Mouse (Mus musculus) MEL (cell line): ENCODE data around the gene Nlk. TPM values are rescaled to one million over a fixed set of nuclear protein-coding genes. Genes with fewer than 3 reads are reported as not detected.

ENCODE experiments used
- DNase-seq: peaks from one replicate; pipeline ENCODE4 v3.0.0; 2011; ENCODE audit warnings: low read depth, low spot score
- H3K27ac ChIP-seq: 2 replicates; pipeline ENCODE4 v1.5.1; 2012; ENCODE audit warnings: low read depth, mild to moderate bottlenecking, control low read depth, low read length, moderate library complexity; ENCODE audit not compliant: control insufficient read depth
- H3K27me3 ChIP-seq, 2 experiments: fragments of 150-350 bp in 1 of 2; sonication (generic) in 1 of 2; 2 replicates each; pipeline ENCODE4 v1.6.1; 2012; ENCODE audit warnings: low read length in 2 of 2, mild to moderate bottlenecking in 2 of 2, improper control_type of control experiment in 1 of 2, moderate library complexity in 1 of 2; ENCODE audit not compliant: insufficient read depth in 2 of 2, control insufficient read depth in 1 of 2
- H3K36me3 ChIP-seq, 2 experiments: 2 replicates each; pipeline ENCODE4 v1.6.1; 2012 to 2014; ENCODE audit warnings: low read length in 2 of 2, improper control_type of control experiment in 1 of 2, inconsistent platforms in 1 of 2, mild to moderate bottlenecking in 1 of 2; ENCODE audit not compliant: insufficient read depth in 2 of 2, control insufficient read depth in 1 of 2
- H3K4me1 ChIP-seq, 2 experiments: fragments of 150-350 bp in 1 of 2; sonication (generic) in 1 of 2; 2 replicates each; pipeline ENCODE4 v1.6.1; 2012; ENCODE audit warnings: low read length in 2 of 2, improper control_type of control experiment in 1 of 2, mild to moderate bottlenecking in 1 of 2; ENCODE audit not compliant: insufficient read depth in 2 of 2, control insufficient read depth in 1 of 2
- H3K4me3 ChIP-seq, 2 experiments: fragments of 150-350 bp in 1 of 2; sonication (generic) in 1 of 2; 2 replicates each; pipeline ENCODE4 v1.5.1; 2012; ENCODE audit warnings: low read depth in 2 of 2, low read length in 2 of 2, mild to moderate bottlenecking in 2 of 2, moderate library complexity in 2 of 2, control low read depth in 1 of 2, improper control_type of control experiment in 1 of 2; ENCODE audit not compliant: control insufficient read depth in 1 of 2, insufficient read depth in 1 of 2
- H3K79me2 ChIP-seq: 2 replicates; pipeline ENCODE4 v1.6.1; 2012; ENCODE audit warnings: mild to moderate bottlenecking, low read length, moderate library complexity; ENCODE audit not compliant: control insufficient read depth, poor library complexity, insufficient read depth
- H3K9ac ChIP-seq: 2 replicates; pipeline ENCODE4 v1.6.1; 2012; ENCODE audit warnings: low read depth, mild to moderate bottlenecking, control low read depth, low read length, moderate library complexity; ENCODE audit not compliant: control insufficient read depth, poor library complexity, severe bottlenecking
- H3K9me3 ChIP-seq: fragments of 150-350 bp; sonication (generic); replicated peaks from 2 replicates; pipeline ENCODE4 v1.6.1; 2012; ENCODE audit warnings: mild to moderate bottlenecking, low read length, improper control_type of control experiment, moderate library complexity; ENCODE audit not compliant: insufficient read depth
- E2F4 ChIP-seq: IDR thresholded peaks from 2 replicates; pipeline ENCODE4 v1.6.1; 2011; ENCODE audit warnings: low read depth, low read length, improper control_type of control experiment, borderline replicate concordance
- EP300 ChIP-seq, 2 experiments: IDR thresholded peaks; 2 replicates each; pipeline ENCODE4 v1.6.1; 2011; ENCODE audit warnings: improper control_type of control experiment in 2 of 2, low read length in 2 of 2, low read depth in 1 of 2, mild to moderate bottlenecking in 1 of 2
- ETS1 ChIP-seq: IDR thresholded peaks from 2 replicates; pipeline ENCODE4 v1.6.1; 2012; ENCODE audit warnings: low read depth, mild to moderate bottlenecking, inconsistent platforms, low read length, improper control_type of control experiment, moderate library complexity
- GABPA ChIP-seq: IDR thresholded peaks from 2 replicates; pipeline ENCODE4 v1.6.1; 2012; ENCODE audit warnings: low read depth, mild to moderate bottlenecking, inconsistent platforms, low read length, improper control_type of control experiment, moderate library complexity
- GATA1 ChIP-seq: IDR thresholded peaks from 2 replicates; pipeline ENCODE4 v1.6.1; 2011; ENCODE audit warnings: low read depth, low read length, improper control_type of control experiment
- JUND ChIP-seq: IDR thresholded peaks from 2 replicates; pipeline ENCODE4 v1.6.1; 2011; ENCODE audit warnings: low read depth, mild to moderate bottlenecking, improper control_type of control experiment, low read length
- KAT2A ChIP-seq: conservative IDR thresholded peaks from 2 replicates; pipeline ENCODE4 v1.6.1; 2012; ENCODE audit warnings: low read depth, low read length, improper control_type of control experiment, inconsistent platforms
- MAX ChIP-seq: IDR thresholded peaks from 2 replicates; pipeline ENCODE4 v1.6.1; 2011; ENCODE audit warnings: low read length, improper control_type of control experiment
- MAZ ChIP-seq: IDR thresholded peaks from 2 replicates; pipeline ENCODE4 v1.6.1; 2012; ENCODE audit warnings: low read depth, mild to moderate bottlenecking, inconsistent platforms, low read length, improper control_type of control experiment
- MEF2A ChIP-seq: IDR thresholded peaks from 2 replicates; pipeline ENCODE4 v1.6.1; 2014; ENCODE audit warnings: low read depth, mild to moderate bottlenecking, inconsistent platforms, low read length, improper control_type of control experiment; ENCODE audit not compliant: poor library complexity, insufficient replicate concordance, severe bottlenecking; ENCODE audit errors: extremely low read depth
- MXI1 ChIP-seq: IDR thresholded peaks from 2 replicates; pipeline ENCODE4 v1.6.1; 2011; ENCODE audit warnings: mild to moderate bottlenecking, low read depth, low read length, improper control_type of control experiment
- NELFE ChIP-seq: IDR thresholded peaks from 2 replicates; pipeline ENCODE4 v1.6.1; 2011; ENCODE audit warnings: low read depth, low read length, improper control_type of control experiment
- POLR2AphosphoS5 ChIP-seq: IDR thresholded peaks from 2 replicates; pipeline ENCODE4 v1.6.1; 2012; ENCODE audit warnings: low read depth, borderline replicate concordance, mild to moderate bottlenecking, inconsistent platforms, low read length, moderate library complexity, mixed read lengths
- SIN3A ChIP-seq: IDR thresholded peaks from 2 replicates; pipeline ENCODE4 v1.6.1; 2012; ENCODE audit warnings: low read length, improper control_type of control experiment, inconsistent platforms
- TCF12 ChIP-seq: IDR thresholded peaks from 2 replicates; pipeline ENCODE4 v1.6.1; 2014; ENCODE audit warnings: low read depth, mild to moderate bottlenecking, inconsistent platforms, low read length, improper control_type of control experiment, moderate library complexity
- USF1 ChIP-seq: IDR thresholded peaks from 2 replicates; pipeline ENCODE4 v1.6.1; 2014; ENCODE audit warnings: low read depth, mild to moderate bottlenecking, inconsistent platforms, low read length, improper control_type of control experiment, moderate library complexity
- ZKSCAN1 ChIP-seq: IDR thresholded peaks from 2 replicates; pipeline ENCODE4 v1.6.1; 2012; ENCODE audit warnings: low read depth, mild to moderate bottlenecking, inconsistent platforms, low read length, improper control_type of control experiment, moderate library complexity
- polyA plus RNA-seq, 2 experiments: library from polyadenylated mRNA; stranded (reverse) in 1 of 2; unstranded in 1 of 2; fragments of >175 nt in 1 of 2; fragments of >200 nt in 1 of 2; gene quantifications; 2 replicates each; pipeline versions ENCODE4 v1.2.1 to v1.2.4; 2012; ENCODE audit warnings: low replicate concordance in 2 of 2, low read depth in 1 of 2; ENCODE audit not compliant: insufficient read length in 2 of 2, insufficient read depth in 1 of 2, missing spikeins in 1 of 2
- total RNA-seq: library from RNA; depleted of rRNA; stranded (reverse); fragments of 300-350 nt; gene quantifications from 2 replicates; pipeline ENCODE4 v1.2.3, GENCODE M21; 2012

The Nlk gene
- total and polyA plus RNA-seq, 3 experiments, result 16.9 to 17.9 TPM; not detected in 1

DNA sequence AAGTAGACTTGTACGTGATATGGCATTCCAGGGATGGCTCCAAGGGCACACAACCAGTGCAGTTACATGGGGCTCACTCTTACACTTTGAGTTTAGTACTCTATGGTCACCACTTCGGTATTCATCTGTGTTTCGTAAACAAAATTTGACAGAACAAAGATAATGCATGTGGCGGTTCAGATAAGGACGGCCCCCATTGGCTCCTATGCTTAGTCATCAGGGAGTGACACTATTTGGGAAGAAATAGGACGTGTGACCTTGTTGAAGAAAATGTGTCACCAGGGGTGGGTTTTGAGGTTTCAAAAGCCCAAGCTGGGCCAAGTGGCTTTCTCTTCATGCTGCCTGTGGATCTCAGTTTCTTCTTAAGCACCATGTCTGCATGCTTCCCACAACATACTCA is 35.4 kb upstream of the Nlk start:
- Histone ChIP-seq H3K9ac (no peak overlapping the region), H3K36me3 (peaks cover 0 to 23% of the 10 kb centered on the region in 2 experiments; a peak in 2 of 4 replicates), H3K4me1 (peaks cover 5 to 21% of the 10 kb centered on the region in 2 experiments; a peak in 3 of 4 replicates), H3K27ac (peak overlapping the region; percentile 24), H3K79me2 (no peaks in the 10 kb centered on the region), H3K4me3 (no peak overlapping the region), H3K9me3 (no peaks in the 10 kb centered on the region), H3K27me3 (peaks cover 8 to 12% of the 10 kb centered on the region in 2 experiments; a peak in 3 of 4 replicates)
- no peak for TF ChIP-seq ZKSCAN1
- TF ChIP-seq USF1, result no peak
- TF ChIP-seq JUND, result 0 out of 2 replicates have a peak, but pooled peaks have one; percentile 34
- TF ChIP-seq MEF2A, result no peak
- TF ChIP-seq GATA1, result peak; percentile 79
- TF ChIP-seq MAZ, result no peak
- TF ChIP-seq EP300 (IDR thresholded peaks at IDR 0.05; ENCODE audit: low read depth in 1 of 2, low read length in 2 of 2), result peak; percentile 73 to 74
- peak; percentile 66 for TF ChIP-seq ETS1
- peak; percentile 41; the same call in 1 of the 2 replicates for TF ChIP-seq TCF12
- no peak for TF ChIP-seq NELFE
- no peak for TF ChIP-seq POLR2AphosphoS5
- TF ChIP-seq E2F4, result no peak
- no peak for TF ChIP-seq KAT2A
- DNase-seq, result peak; percentile 58

DNA sequence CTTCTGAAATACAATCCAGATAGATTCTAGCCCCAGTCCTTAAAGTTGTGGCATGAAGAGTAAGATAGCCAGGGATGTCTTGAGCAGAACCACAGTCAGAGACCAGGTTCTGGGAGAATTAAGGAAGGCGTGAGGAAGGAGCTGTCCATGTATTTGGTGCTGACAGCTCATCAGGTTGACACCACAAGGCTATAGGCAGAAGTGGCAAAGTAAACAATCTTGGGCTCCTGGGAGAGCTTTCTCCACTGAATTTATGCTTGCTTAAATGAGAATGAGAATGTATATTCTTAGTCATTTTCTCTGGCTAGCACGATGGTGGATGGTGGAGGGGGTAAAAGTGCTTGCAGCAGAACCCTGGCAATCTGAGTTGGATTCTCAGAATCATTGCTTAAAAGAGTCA is 33.7 kb upstream of the Nlk start:
- peaks cover 0 to 23% of the 10 kb centered on the region in 2 experiments; a peak in 2 of 4 replicates for H3K36me3 ChIP-seq
- peaks cover 19 to 24% of the 10 kb centered on the region in 2 experiments for H3K27me3 ChIP-seq
- peaks cover 5 to 21% of the 10 kb centered on the region in 2 experiments; a peak in 3 of 4 replicates for H3K4me1 ChIP-seq
- no peak overlapping the region for H3K27ac ChIP-seq
- H3K9ac ChIP-seq, result no peak overlapping the region
- TF ChIP-seq SIN3A (peak; percentile 96), GABPA (no peak), MXI1 (peak; percentile 97), MAX (peak; percentile 60; the same call in 1 of the 2 replicates)
- DNase-seq, result peak; percentile 86
- no peaks in the 10 kb centered on the region for H3K79me2 ChIP-seq
- no peaks in the 10 kb centered on the region for H3K9me3 ChIP-seq
- H3K4me3 ChIP-seq, result no peak overlapping the region
